Mouse (Mus musculus): ENCODE measurements around the gene Slc25a13. TPM values are rescaled to one million over a fixed set of nuclear protein-coding genes. Genes with fewer than 3 reads are reported as not detected.

Slc25a13 gene
- total and polyA plus RNA-seq, 3 experiments, result 45.5 to 146 (median 121) TPM

DNA sequence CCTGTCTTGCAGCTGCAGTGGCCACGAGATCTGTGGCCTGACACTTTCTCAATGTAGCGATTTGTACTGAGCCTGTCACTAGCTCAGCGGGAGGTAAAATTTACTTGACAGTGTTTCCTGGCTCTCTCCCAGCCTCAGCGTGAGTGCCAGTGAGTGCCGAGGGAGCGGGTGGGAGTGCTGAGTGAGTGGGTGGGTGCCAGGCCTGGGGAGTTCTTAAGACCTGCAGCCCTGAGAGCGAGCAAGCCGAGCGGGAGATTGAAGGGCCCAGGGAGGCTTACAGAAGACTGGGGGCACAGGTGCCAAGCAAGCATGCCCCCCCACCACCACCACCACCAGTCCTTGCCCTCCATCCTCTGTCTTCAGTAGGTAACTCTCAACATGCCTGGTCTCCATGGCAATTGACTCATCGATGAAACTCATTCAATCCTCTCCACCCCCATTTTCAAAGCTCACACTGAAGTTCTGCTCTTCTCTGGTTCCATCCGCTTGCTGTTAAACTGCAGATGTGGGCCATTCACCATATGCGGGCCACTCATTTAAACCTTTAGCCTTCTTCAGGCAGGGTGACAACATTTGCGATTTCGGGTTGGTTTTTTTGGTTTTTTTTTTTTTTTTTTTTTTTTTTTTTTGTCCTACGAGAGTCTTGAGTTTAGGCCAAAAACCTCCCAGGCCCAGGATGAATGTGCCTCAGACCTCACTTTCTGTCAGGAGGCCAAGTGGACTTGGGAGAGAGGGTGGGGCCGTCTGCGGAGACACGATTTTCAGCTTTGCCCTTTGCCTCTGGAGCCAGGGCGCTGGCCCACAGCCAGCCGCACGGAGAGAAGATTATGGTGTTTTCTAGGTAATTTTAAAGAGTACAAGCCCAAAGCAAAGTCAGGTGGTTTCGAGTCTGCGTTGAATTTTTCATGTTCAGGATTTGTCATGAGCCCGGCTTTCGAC lies 224.9 kb downstream of the Slc25a13 start:
- no peak overlapping the region for H3K27ac ChIP-seq
- peak; percentile 45 for DNase-seq
- H3K9ac ChIP-seq (ENCODE audit: low read depth, low read length), result no peak overlapping the region
- intact Hi-C loops (cut with DNase I), result no loop called here
- TF ChIP-seq EP300 (IDR thresholded peaks at IDR 0.05; ENCODE audit: insufficient read depth, low read depth, low read length) (no peak), CTCF (IDR thresholded peaks at IDR 0.05) (no peak), POLR2A (IDR thresholded peaks at IDR 0.05; ENCODE audit: insufficient read depth, low read depth, low read length) (no peak)
- peaks cover 5% of the 10 kb centered on the region for H3K4me1 ChIP-seq (ENCODE audit: control insufficient read depth, insufficient read depth, low read length)
- no peaks in the 10 kb centered on the region for H3K79me2 ChIP-seq (replicated peaks; ENCODE audit: control insufficient read depth, insufficient read depth, low read length)
- no peaks in the 10 kb centered on the region for H3K36me3 ChIP-seq (ENCODE audit: control insufficient read depth, insufficient read depth, low read length)
- WGBS, result 37% methylated on average over 25 of the region's 25 CpGs
- peak overlapping the region; percentile 10; the same call in 1 of the 2 replicates for H3K4me3 ChIP-seq
- H3K27me3 ChIP-seq (ENCODE audit: control insufficient read depth, insufficient read depth, low read length), result no peaks in the 10 kb centered on the region; the same call in 1 of the 2 replicates

DNA sequence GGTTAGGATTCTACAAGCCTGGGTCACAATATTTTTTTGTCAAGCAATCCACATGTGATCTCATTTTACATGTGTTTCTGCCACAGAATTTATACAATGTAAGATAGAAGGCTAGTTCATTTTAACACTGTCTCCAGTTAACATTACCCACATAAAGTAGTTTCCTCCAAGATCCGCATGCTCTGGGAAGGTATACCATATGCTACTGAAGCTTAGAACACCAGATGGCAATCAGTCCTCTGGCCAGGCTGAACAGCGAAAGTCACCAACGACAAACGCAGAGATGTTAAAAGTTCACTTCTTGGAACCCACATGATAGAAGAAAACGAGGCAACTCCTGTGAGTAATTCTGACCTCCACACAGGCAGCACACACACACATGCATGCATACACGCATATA lies 225.7 kb downstream of the Slc25a13 start:
- H3K27me3 ChIP-seq (ENCODE audit: control insufficient read depth, insufficient read depth, low read length), result no peaks in the 10 kb centered on the region; the same call in 1 of the 2 replicates
- TF ChIP-seq CTCF (IDR thresholded peaks at IDR 0.05) (no peak), POLR2A (IDR thresholded peaks at IDR 0.05; ENCODE audit: insufficient read depth, low read depth, low read length) (no peak), EP300 (IDR thresholded peaks at IDR 0.05; ENCODE audit: insufficient read depth, low read depth, low read length) (no peak)
- H3K4me1 ChIP-seq (ENCODE audit: control insufficient read depth, insufficient read depth, low read length), result peaks cover 5% of the 10 kb centered on the region
- H3K9ac ChIP-seq (ENCODE audit: low read depth, low read length), result no peak overlapping the region
- H3K27ac ChIP-seq, result no peak overlapping the region
- 86% methylated on average over 6 of the region's 6 CpGs for WGBS
- H3K4me3 ChIP-seq, result no peak overlapping the region
- H3K36me3 ChIP-seq (ENCODE audit: control insufficient read depth, insufficient read depth, low read length), result no peaks in the 10 kb centered on the region
- no peaks in the 10 kb centered on the region for H3K79me2 ChIP-seq (replicated peaks; ENCODE audit: control insufficient read depth, insufficient read depth, low read length)
- no peak for DNase-seq
- intact Hi-C loops (cut with DNase I), result no loop called here

Measured in heart, adult 2 months (tissue).